Mouse (Mus musculus) macrophage (primary cell): ENCODE results near the gene Neurog3. TPM values are rescaled to one million over a fixed set of nuclear protein-coding genes. Genes with fewer than 3 reads are reported as not detected.

ENCODE experiments used
- H3K27ac ChIP-seq: fragments of 350-480 bp; formaldehyde crosslinking; 2 replicates; pipeline ENCODE4 v1.9.0; 2021
- H3K36me3 ChIP-seq: fragments of 350-480 bp; formaldehyde crosslinking; 2 replicates; pipeline ENCODE4 v1.9.0; 2021; ENCODE audit errors: inconsistent target
- H3K4me3 ChIP-seq: fragments of 350-480 bp; formaldehyde crosslinking; 2 replicates; pipeline ENCODE4 v1.9.0; 2021; ENCODE audit errors: inconsistent target
- H3K79me2 ChIP-seq: fragments of 350-480 bp; formaldehyde crosslinking; 2 replicates; pipeline ENCODE4 v1.9.0; 2021; ENCODE audit errors: inconsistent target
- WGBS: methylation state at CpG from one replicate; pipeline ENCODE4 v1.1.7; 2026; ENCODE audit warnings: inconsistent platforms; ENCODE audit not compliant: missing documents; 5-methylcytosine and 5-hydroxymethylcytosine counted together
- polyA plus RNA-seq: library from polyadenylated mRNA; stranded (reverse); fragments of 250-400 nt; gene quantifications from 3 replicates; pipeline ENCODE4 v1.2.4, GENCODE M21; 2018; ENCODE audit warnings: inconsistent platforms
- total RNA-seq, 78 experiments: library from RNA; depleted of rRNA; stranded (reverse); fragments of 250-400 nt; gene quantifications; 1 replicate in 9 of 78; 2 replicates in 24 of 78; 3 replicates in 43 of 78; 4 replicates in 2 of 78; pipeline ENCODE4 v1.2.4; 2018; ENCODE audit warnings: inconsistent platforms in 56 of 78

Gene Neurog3
- not detected for total RNA-seq (2018; cell fraction: chromatin; rRNA removed)
- not detected for total RNA-seq (2018; cell fraction: cytosol; rRNA removed)
- not detected for total RNA-seq (2018; cell fraction: nucleus; rRNA removed)
- polyA plus RNA-seq: not detected in 3 replicates

- Histone ChIP-seq H3K27ac (no peak within 1 kb of the TSS), H3K4me3 (no peak within 1 kb of the TSS), H3K79me2 (no peaks in the 10 kb centered on the region), H3K36me3 (no peaks in the 10 kb centered on the region)
- 2% methylated on average over 29 of the region's 29 CpGs for WGBS
Observed at GRCm38 (mm10) chr10:62132691-62133281, at the start of gene Neurog3. Neurog3 (plus strand) TSS chr10:62133090.

- Histone ChIP-seq H3K4me3 (no peak overlapping the region), H3K36me3 (no peaks in the 10 kb centered on the region), H3K27ac (no peak overlapping the region), H3K79me2 (no peaks in the 10 kb centered on the region)
- WGBS: 76% methylated on average over 2 of the region's 2 CpGs
Observed at GRCm38 (mm10) chr10:62086044-62086443, 46.8 kb upstream of the Neurog3 start.

GRCm38 (mm10) chr10:62086826-62087225, 46.1 kb upstream of the Neurog3 start:
- H3K4me3 ChIP-seq: no peak overlapping the region
- no peak overlapping the region for H3K27ac ChIP-seq
- no peaks in the 10 kb centered on the region for H3K36me3 ChIP-seq
- 92% methylated on average over 5 of the region's 5 CpGs for whole genome bisulfite sequencing
- no peaks in the 10 kb centered on the region for H3K79me2 ChIP-seq

GRCm38 (mm10) chr10:62088411-62088810, 44.5 kb upstream of the Neurog3 start:
- H3K79me2 ChIP-seq: no peaks in the 10 kb centered on the region
- WGBS: 91% methylated on average over 5 of the region's 5 CpGs
- no peak overlapping the region for H3K27ac ChIP-seq
- no peaks in the 10 kb centered on the region for H3K36me3 ChIP-seq
- no peak overlapping the region for H3K4me3 ChIP-seq

GRCm38 (mm10) chr10:62089071-62089470, 43.8 kb upstream of the Neurog3 start:
- 89% methylated on average over 7 of the region's 7 CpGs for WGBS

GRCm38 (mm10) chr10:62089486-62089885, 43.4 kb upstream of the Neurog3 start:
- Histone ChIP-seq H3K4me3 (no peak overlapping the region), H3K79me2 (no peaks in the 10 kb centered on the region), H3K27ac (no peak overlapping the region), H3K36me3 (no peaks in the 10 kb centered on the region)

More at GRCm38 (mm10) chr10:62089071-62089470, 43.8 kb upstream of the Neurog3 start:
- Histone ChIP-seq H3K27ac (no peak overlapping the region), H3K4me3 (no peak overlapping the region), H3K79me2 (no peaks in the 10 kb centered on the region), H3K36me3 (no peaks in the 10 kb centered on the region)

GRCm38 (mm10) chr10:62093903-62094302, 39.0 kb upstream of the Neurog3 start:
- Histone ChIP-seq H3K36me3 (no peaks in the 10 kb centered on the region), H3K79me2 (no peaks in the 10 kb centered on the region), H3K4me3 (no peak overlapping the region), H3K27ac (no peak overlapping the region)
- 12% methylated on average over 7 of the region's 7 CpGs for WGBS

- no peaks in the 10 kb centered on the region for H3K36me3 ChIP-seq
- H3K79me2 ChIP-seq: no peaks in the 10 kb centered on the region
- WGBS: 88% methylated on average over 6 of the region's 6 CpGs
- H3K4me3 ChIP-seq: no peak overlapping the region
- no peak overlapping the region for H3K27ac ChIP-seq
Observed at GRCm38 (mm10) chr10:62094401-62094800, 38.5 kb upstream of the Neurog3 start.

GRCm38 (mm10) chr10:62099749-62100403, 33.0 kb upstream of the Neurog3 start:
- H3K36me3 ChIP-seq: no peaks in the 10 kb centered on the region
- WGBS: 81% methylated on average over 10 of the region's 10 CpGs
- H3K4me3 ChIP-seq: no peak overlapping the region
- H3K27ac ChIP-seq: no peak overlapping the region
- no peaks in the 10 kb centered on the region for H3K79me2 ChIP-seq

- Histone ChIP-seq H3K36me3 (no peaks in the 10 kb centered on the region), H3K27ac (no peak overlapping the region), H3K4me3 (no peak overlapping the region), H3K79me2 (no peaks in the 10 kb centered on the region)
- 16% methylated on average over 7 of the region's 7 CpGs for WGBS
Observed at GRCm38 (mm10) chr10:62101504-62102439, 31.1 kb upstream of the Neurog3 start.

GRCm38 (mm10) chr10:62104835-62105576, 27.9 kb upstream of the Neurog3 start:
- no peak overlapping the region for H3K27ac ChIP-seq
- WGBS: 8% methylated on average over 7 of the region's 7 CpGs
- H3K79me2 ChIP-seq: no peaks in the 10 kb centered on the region
- H3K4me3 ChIP-seq: no peak overlapping the region
- H3K36me3 ChIP-seq: no peaks in the 10 kb centered on the region

GRCm38 (mm10) chr10:62107048-62107447, 25.8 kb upstream of the Neurog3 start:
- Histone ChIP-seq H3K4me3 (no peak overlapping the region), H3K36me3 (no peaks in the 10 kb centered on the region), H3K27ac (no peak overlapping the region), H3K79me2 (no peaks in the 10 kb centered on the region)
- WGBS: 85% methylated on average over 9 of the region's 9 CpGs

GRCm38 (mm10) chr10:62110504-62111206, 22.2 kb upstream of the Neurog3 start:
- no peak overlapping the region for H3K27ac ChIP-seq
- no peaks in the 10 kb centered on the region for H3K36me3 ChIP-seq
- no peak overlapping the region for H3K4me3 ChIP-seq
- 2% methylated on average over 57 of the region's 57 CpGs for WGBS
- H3K79me2 ChIP-seq: no peaks in the 10 kb centered on the region

- Histone ChIP-seq H3K79me2 (no peaks in the 10 kb centered on the region), H3K36me3 (no peaks in the 10 kb centered on the region), H3K4me3 (no peak overlapping the region), H3K27ac (no peak overlapping the region)
- WGBS: 61% methylated on average over 6 of the region's 6 CpGs
Observed at GRCm38 (mm10) chr10:62111207-62111576, 21.7 kb upstream of the Neurog3 start.
